Mouse (Mus musculus): Measurements from ENCODE around the gene Foxk1. TPM values are rescaled to one million over a fixed set of nuclear protein-coding genes. Genes with fewer than 3 reads are reported as not detected.

Foxk1 gene
- total and polyA plus RNA-seq, 3 experiments = 9.2 to 13.8 (median 13.2) TPM

GRCm38 (mm10) chr5:142510061-142510414 lies 108.7 kb downstream of the Foxk1 start:
- peak in 1 of 2 experiments; percentile 14 for DNase-seq
- no peaks in the 10 kb centered on the region for H3K27me3 ChIP-seq (ENCODE audit: control insufficient read depth, insufficient read depth, low read length)
- H3K27ac ChIP-seq = no peak overlapping the region; the same call in 1 of the 2 replicates
- no peak overlapping the region for H3K4me3 ChIP-seq
- no peak for TF ChIP-seq EP300 (IDR thresholded peaks at IDR 0.05; ENCODE audit: insufficient read depth, low read depth, low read length)
- intact Hi-C loops (cut with DNase I) = no loop called here
- no peak overlapping the region for H3K9ac ChIP-seq (ENCODE audit: low read depth, low read length)
- no peaks in the 10 kb centered on the region for H3K36me3 ChIP-seq (ENCODE audit: control insufficient read depth, insufficient read depth, low read length)
- WGBS = 61% methylated on average over 7 of the region's 7 CpGs
- no peaks in the 10 kb centered on the region for H3K4me1 ChIP-seq (ENCODE audit: control insufficient read depth, insufficient read depth, low read length)
- H3K79me2 ChIP-seq (replicated peaks; ENCODE audit: control insufficient read depth, insufficient read depth, low read length) = no peaks in the 10 kb centered on the region

Other genes with a start within 250 kb of the Foxk1 start
- gene Ap5z1, start 62.4 kb downstream of the Foxk1 start, total RNA-seq (2021) = 1 to 10 TPM; 5.4 to 6.4 TPM
- gene Ap5z1, start 62.4 kb downstream of the Foxk1 start, polyA plus RNA-seq (2012; rRNA removed) = 13.0 and 23.6 TPM in 2 replicates
- gene Papolb, start 128.6 kb downstream of the Foxk1 start, total RNA-seq (2021) = under 1 TPM in 1 of 2 experiments, not detected in 1; 0.10 TPM
- 0.04 and 0.09 TPM in 2 replicates for gene Papolb, start 128.6 kb downstream of the Foxk1 start, polyA plus RNA-seq (2012; rRNA removed)
- 1 to 10 TPM; 1.7 to 2.3 TPM for gene Radil, start 149.6 kb downstream of the Foxk1 start, total RNA-seq (2021)
- gene Radil, start 149.6 kb downstream of the Foxk1 start, polyA plus RNA-seq (2012; rRNA removed) = 2.2 and 3.3 TPM in 2 replicates
- gene Mmd2, start 207.3 kb downstream of the Foxk1 start, total RNA-seq (2021) = under 1 TPM; 0.30 to 0.31 TPM
- gene Mmd2, start 207.3 kb downstream of the Foxk1 start, polyA plus RNA-seq (2012; rRNA removed) = 0.20 and 0.29 TPM in 2 replicates
- 10 to 100 TPM; 33.2 to 43.0 TPM for gene Wipi2, start 226.2 kb downstream of the Foxk1 start, total RNA-seq (2021)
- gene Wipi2, start 226.2 kb downstream of the Foxk1 start, polyA plus RNA-seq (2012; rRNA removed) = 24.1 and 36.2 TPM in 2 replicates

Data from heart, adult 2 months (tissue).